Mouse (Mus musculus): ENCODE results near the gene Frmpd4. TPM values are rescaled to one million over a fixed set of nuclear protein-coding genes. Genes with fewer than 3 reads are reported as not detected.

Gene Frmpd4
- polyA plus RNA-seq, 1 experiment from 2014 or later = not detected

GRCm38 (mm10) chrX:167909483-167909882 is 667.5 kb downstream of the Frmpd4 start:
- Histone ChIP-seq H3K9me3 (ENCODE audit: low read length) (no peaks in the 10 kb centered on the region), H3K36me3 (replicated peaks; ENCODE audit: insufficient read depth, low read length) (no peaks in the 10 kb centered on the region), H3K27ac (ENCODE audit: low read depth) (no peak overlapping the region), H3K4me2 (ENCODE audit: low read depth, low read length) (no peak overlapping the region), H3K27me3 (ENCODE audit: insufficient read depth, low read length) (no peaks in the 10 kb centered on the region), H3K9ac (replicated peaks) (no peak overlapping the region), H3K4me1 (ENCODE audit: insufficient read depth) (no peaks in the 10 kb centered on the region), H3K4me3 (ENCODE audit: low read depth, low read length) (no peak overlapping the region)
- no peak for DNase-seq
- ATAC-seq = no peak
- TF ChIP-seq EP300 (IDR thresholded peaks at IDR 0.05; ENCODE audit: low read depth) (no peak), CTCF (IDR thresholded peaks at IDR 0.05; ENCODE audit: low read depth) (no peak)

- Histone ChIP-seq H3K27ac (ENCODE audit: low read depth) (no peak overlapping the region), H3K27me3 (ENCODE audit: insufficient read depth, low read length) (no peaks in the 10 kb centered on the region), H3K4me3 (ENCODE audit: low read depth, low read length) (no peak overlapping the region), H3K4me2 (ENCODE audit: low read depth, low read length) (no peak overlapping the region), H3K9me3 (ENCODE audit: low read length) (no peaks in the 10 kb centered on the region), H3K36me3 (replicated peaks; ENCODE audit: insufficient read depth, low read length) (no peaks in the 10 kb centered on the region), H3K4me1 (ENCODE audit: insufficient read depth) (no peaks in the 10 kb centered on the region), H3K9ac (replicated peaks) (no peak overlapping the region)
- 68% methylated on average over 3 of the region's 3 CpGs for WGBS (ENCODE audit: insufficient replicate concordance)
- TF ChIP-seq EP300 (IDR thresholded peaks at IDR 0.05; ENCODE audit: low read depth) (no peak), CTCF (IDR thresholded peaks at IDR 0.05; ENCODE audit: low read depth) (no peak)
- no peak for DNase-seq
- ATAC-seq = no peak
These were observed 676.0 kb downstream of the Frmpd4 start for GRCm38 (mm10) chrX:167901046-167901445.

GRCm38 (mm10) chrX:167854821-167855220 is 722.2 kb downstream of the Frmpd4 start:
- no peak for ATAC-seq
- TF ChIP-seq CTCF (IDR thresholded peaks at IDR 0.05; ENCODE audit: low read depth) (no peak), EP300 (IDR thresholded peaks at IDR 0.05; ENCODE audit: low read depth) (no peak)
- H3K27ac ChIP-seq (ENCODE audit: low read depth) = no peak overlapping the region
- H3K4me2 ChIP-seq (ENCODE audit: low read depth, low read length) = no peak overlapping the region
- no peaks in the 10 kb centered on the region for H3K36me3 ChIP-seq (replicated peaks; ENCODE audit: insufficient read depth, low read length)
- 63% methylated on average over 5 of the region's 5 CpGs for WGBS (ENCODE audit: insufficient replicate concordance)
- no peaks in the 10 kb centered on the region for H3K9me3 ChIP-seq (ENCODE audit: low read length)
- no peak for DNase-seq
- H3K9ac ChIP-seq (replicated peaks) = no peak overlapping the region
- H3K4me1 ChIP-seq (ENCODE audit: insufficient read depth) = no peaks in the 10 kb centered on the region
- H3K27me3 ChIP-seq (ENCODE audit: insufficient read depth, low read length) = no peaks in the 10 kb centered on the region
- no peak overlapping the region for H3K4me3 ChIP-seq (ENCODE audit: low read depth, low read length)

- ATAC-seq = no peak
- TF ChIP-seq CTCF (IDR thresholded peaks at IDR 0.05; ENCODE audit: low read depth) = no peak
- TF ChIP-seq EP300 (IDR thresholded peaks at IDR 0.05; ENCODE audit: low read depth) = no peak
These were observed 744.5 kb downstream of the Frmpd4 start for GRCm38 (mm10) chrX:167832543-167832942.

GRCm38 (mm10) chrX:167828456-167828855 is 748.6 kb downstream of the Frmpd4 start:
- no peaks in the 10 kb centered on the region for H3K4me1 ChIP-seq (ENCODE audit: insufficient read depth)

More at GRCm38 (mm10) chrX:167832543-167832942, 744.5 kb downstream of the Frmpd4 start:
- no peak overlapping the region for H3K4me3 ChIP-seq (ENCODE audit: low read depth, low read length)
- no peak overlapping the region for H3K27ac ChIP-seq (ENCODE audit: low read depth)
- no peaks in the 10 kb centered on the region for H3K9me3 ChIP-seq (ENCODE audit: low read length)
- DNase-seq = no peak
- H3K9ac ChIP-seq (replicated peaks) = no peak overlapping the region
- no peaks in the 10 kb centered on the region for H3K27me3 ChIP-seq (ENCODE audit: insufficient read depth, low read length)
- 67% methylated on average over 2 of the region's 2 CpGs for WGBS (ENCODE audit: insufficient replicate concordance)
- no peak overlapping the region for H3K4me2 ChIP-seq (ENCODE audit: low read depth, low read length)
- H3K4me1 ChIP-seq (ENCODE audit: insufficient read depth) = no peaks in the 10 kb centered on the region
- H3K36me3 ChIP-seq (replicated peaks; ENCODE audit: insufficient read depth, low read length) = no peaks in the 10 kb centered on the region

GRCm38 (mm10) chrX:167817363-167817762 is 759.7 kb downstream of the Frmpd4 start:
- no peaks in the 10 kb centered on the region for H3K27me3 ChIP-seq (ENCODE audit: insufficient read depth, low read length)
- no peak overlapping the region for H3K4me2 ChIP-seq (ENCODE audit: low read depth, low read length)
- 42% methylated on average over 4 of the region's 4 CpGs for WGBS (ENCODE audit: insufficient replicate concordance)
- ATAC-seq (no peak), DNase-seq (peak; percentile 20)
- no peaks in the 10 kb centered on the region for H3K36me3 ChIP-seq (replicated peaks; ENCODE audit: insufficient read depth, low read length)
- H3K4me1 ChIP-seq (ENCODE audit: insufficient read depth) = no peaks in the 10 kb centered on the region
- H3K4me3 ChIP-seq (ENCODE audit: low read depth, low read length) = no peak overlapping the region
- H3K27ac ChIP-seq (ENCODE audit: low read depth) = no peak overlapping the region
- peak; percentile 69 for TF ChIP-seq CTCF (IDR thresholded peaks at IDR 0.05; ENCODE audit: low read depth)
- TF ChIP-seq EP300 (IDR thresholded peaks at IDR 0.05; ENCODE audit: low read depth) = no peak
- no peak overlapping the region for H3K9ac ChIP-seq (replicated peaks)
- no peaks in the 10 kb centered on the region for H3K9me3 ChIP-seq (ENCODE audit: low read length)

More at GRCm38 (mm10) chrX:167828456-167828855, 748.6 kb downstream of the Frmpd4 start:
- DNase-seq (no peak), ATAC-seq (no peak)
- Histone ChIP-seq H3K4me3 (ENCODE audit: low read depth, low read length) (no peak overlapping the region), H3K4me2 (ENCODE audit: low read depth, low read length) (no peak overlapping the region), H3K9me3 (ENCODE audit: low read length) (no peaks in the 10 kb centered on the region), H3K9ac (replicated peaks) (no peak overlapping the region), H3K27me3 (ENCODE audit: insufficient read depth, low read length) (no peaks in the 10 kb centered on the region), H3K36me3 (replicated peaks; ENCODE audit: insufficient read depth, low read length) (no peaks in the 10 kb centered on the region), H3K27ac (ENCODE audit: low read depth) (no peak overlapping the region)
- TF ChIP-seq CTCF (IDR thresholded peaks at IDR 0.05; ENCODE audit: low read depth) (no peak), EP300 (IDR thresholded peaks at IDR 0.05; ENCODE audit: low read depth) (no peak)

GRCm38 (mm10) chrX:167810120-167810519 is 766.9 kb downstream of the Frmpd4 start:
- Histone ChIP-seq H3K36me3 (replicated peaks; ENCODE audit: insufficient read depth, low read length) (no peaks in the 10 kb centered on the region), H3K9ac (replicated peaks) (no peak overlapping the region), H3K4me1 (ENCODE audit: insufficient read depth) (no peaks in the 10 kb centered on the region), H3K4me2 (ENCODE audit: low read depth, low read length) (no peak overlapping the region), H3K27me3 (ENCODE audit: insufficient read depth, low read length) (no peaks in the 10 kb centered on the region), H3K9me3 (ENCODE audit: low read length) (no peaks in the 10 kb centered on the region), H3K27ac (ENCODE audit: low read depth) (no peak overlapping the region), H3K4me3 (ENCODE audit: low read depth, low read length) (no peak overlapping the region)
- ATAC-seq (no peak), DNase-seq (no peak)
- 64% methylated on average over 2 of the region's 2 CpGs for WGBS (ENCODE audit: insufficient replicate concordance)
- TF ChIP-seq EP300 (IDR thresholded peaks at IDR 0.05; ENCODE audit: low read depth) (no peak), CTCF (IDR thresholded peaks at IDR 0.05; ENCODE audit: low read depth) (no peak)
